Mouse (Mus musculus) gastrocnemius, adult 8-10 months (tissue): ENCODE results near the gene Ppa2. TPM values are rescaled to one million over a fixed set of nuclear protein-coding genes. Genes with fewer than 3 reads are reported as not detected.

Experiments used
- DNase-seq, 2 experiments: peaks; one replicate each; pipeline ENCODE4 v3.0.0; 2022; ENCODE audit warnings: low spot score in 2 of 2
- total RNA-seq, 4 experiments: library from RNA; stranded (reverse); gene quantifications; 2 replicates each; pipeline ENCODE4 v1.2.4; 2022

The Ppa2 gene
- total RNA-seq, 4 experiments from 2014 or later, result 46.1 to 54.6 (median 49.8) TPM

- DNase-seq, result no peak
Observed at GRCm38 (mm10) chr3:133331184-133331866, 21.4 kb downstream of the Ppa2 start.

GRCm38 (mm10) chr3:133332280-133332679, 22.4 kb downstream of the Ppa2 start:
- DNase-seq, result no peak

- no peak for DNase-seq
Observed at GRCm38 (mm10) chr3:133333267-133334170, 23.6 kb downstream of the Ppa2 start.

- DNase-seq, result no peak
Observed at GRCm38 (mm10) chr3:133334691-133335090, 24.8 kb downstream of the Ppa2 start.

- no peak for DNase-seq
Observed at GRCm38 (mm10) chr3:133335166-133335565, 25.3 kb downstream of the Ppa2 start.

GRCm38 (mm10) chr3:133336400-133336799, 26.5 kb downstream of the Ppa2 start:
- DNase-seq, result no peak

GRCm38 (mm10) chr3:133338851-133339356, 29.0 kb downstream of the Ppa2 start:
- DNase-seq, result peak in 1 of 2 experiments; percentile 32

GRCm38 (mm10) chr3:133339411-133339823, 29.5 kb downstream of the Ppa2 start:
- no peak for DNase-seq

- DNase-seq, result no peak
Observed at GRCm38 (mm10) chr3:133341106-133341505, 31.2 kb downstream of the Ppa2 start.

- DNase-seq, result no peak
Observed at GRCm38 (mm10) chr3:133347535-133347934, 37.6 kb downstream of the Ppa2 start.

- no peak for DNase-seq
Observed at GRCm38 (mm10) chr3:133348847-133349246, 38.9 kb downstream of the Ppa2 start.

- DNase-seq, result no peak
Observed at GRCm38 (mm10) chr3:133357426-133357974, 47.6 kb downstream of the Ppa2 start.

GRCm38 (mm10) chr3:133357977-133358376, 48.1 kb downstream of the Ppa2 start:
- no peak for DNase-seq

GRCm38 (mm10) chr3:133361406-133361805, 51.5 kb downstream of the Ppa2 start:
- no peak for DNase-seq

GRCm38 (mm10) chr3:133364138-133364537, 54.2 kb downstream of the Ppa2 start:
- DNase-seq, result no peak

GRCm38 (mm10) chr3:133366096-133366495, 56.2 kb downstream of the Ppa2 start:
- DNase-seq, result no peak

GRCm38 (mm10) chr3:133378174-133378573, 68.3 kb downstream of the Ppa2 start:
- no peak for DNase-seq

GRCm38 (mm10) chr3:133379997-133380396, 70.1 kb downstream of the Ppa2 start:
- no peak for DNase-seq

GRCm38 (mm10) chr3:133381519-133381918, 71.6 kb downstream of the Ppa2 start:
- DNase-seq, result no peak

- DNase-seq, result no peak
Observed at GRCm38 (mm10) chr3:133382147-133382546, 72.2 kb downstream of the Ppa2 start.

- no peak for DNase-seq
Observed at GRCm38 (mm10) chr3:133384164-133384708, 74.3 kb downstream of the Ppa2 start.

- DNase-seq, result no peak
Observed at GRCm38 (mm10) chr3:133387283-133387682, 77.4 kb downstream of the Ppa2 start.
